9 mouse cellular contexts compared by ENCODE assay signal in the genomic region with DNA sequence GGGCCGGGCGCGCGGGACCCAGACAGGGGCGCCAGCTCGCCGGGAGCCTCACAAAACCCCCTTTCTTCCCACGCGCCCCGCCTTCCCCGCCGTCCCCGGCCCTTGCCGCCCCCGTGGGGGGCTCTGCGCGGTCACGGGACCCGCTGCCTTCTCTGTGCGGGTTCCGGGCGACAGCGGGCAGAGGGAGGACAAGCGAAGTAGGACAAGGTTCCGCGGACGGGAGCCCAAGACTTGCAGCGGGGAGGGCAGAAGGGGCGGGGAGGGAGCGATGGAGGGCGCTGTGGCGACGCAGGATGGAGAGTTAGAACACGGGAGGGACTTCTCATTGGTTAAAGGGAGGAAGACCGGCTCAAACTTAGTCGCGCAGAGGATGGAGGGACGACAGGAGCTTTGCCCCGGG. TPM values are rescaled to one million over a fixed set of nuclear protein-coding genes. Genes with fewer than 3 reads are reported as not detected.
A peak's percentile ranks its signal among the peaks of the same experiment; 100 is the strongest.
DNase-seq lines count a peak whose midpoint lies in the region; ATAC-seq and TF ChIP-seq lines count a peak whose summit lies in the region.
"Had no signal": no experiment of that assay in that cellular context is flagged by ENCODE, and none has a peak within 500 bp of the region (broad histone marks: within the 10 kb centered on the region; RNA-seq: fewer than 3 reads in every experiment).

Gene Bcan, minus strand, starts transcription at position 50 of the 400 bp plus-strand sequence.

- peak within 1 kb of the TSS; percentile 6; the same call in 1 of the 2 replicates for H3K9ac ChIP-seq in intestine, embryonic 15.5 days
- H3K9ac ChIP-seq in midbrain, embryonic 11.5 days (ENCODE audit: low read length), result no peak within 1 kb of the TSS
- H3K9ac ChIP-seq: liver, embryonic 14.5 days had no signal

- H3K27ac ChIP-seq in heart, embryonic 10.5 days, result no peak within 1 kb of the TSS
- no peak within 1 kb of the TSS for H3K27ac ChIP-seq in intestine, embryonic 15.5 days
- H3K27ac ChIP-seq in midbrain, embryonic 11.5 days (ENCODE audit: low read depth, low read length), result no peak within 1 kb of the TSS
- H3K27ac ChIP-seq: liver, embryonic 14.5 days had no signal

- TF ChIP-seq CTCF in E14TG2a.4 (conservative IDR thresholded peaks at IDR 0.05; ENCODE audit: low read length), result no peak

- DNase-seq in heart, embryonic 10.5 days (ENCODE audit: low spot score), result no peak
- DNase-seq in heart, postnatal 4 days, result no peak
- DNase-seq in cerebellum, adult 9-11 months, result peak; percentile 54
- DNase-seq in midbrain, embryonic 11.5 days (ENCODE audit: low spot score, missing footprints), result peak; percentile 90
- no peak for DNase-seq in spleen, postnatal 10 days (ENCODE audit: low spot score in 2 of 2)
- no peak for DNase-seq in natural killer cell, adult 2 months (ENCODE audit: low spot score in 2 of 2)

- H3K4me1 ChIP-seq in heart, embryonic 10.5 days, result peaks cover 36% of the 10 kb centered on the region
- H3K4me1 ChIP-seq in E14TG2a.4 (replicated peaks; ENCODE audit: low read depth, low read length), result peaks cover 50% of the 10 kb centered on the region
- peaks cover 15% of the 10 kb centered on the region for H3K4me1 ChIP-seq in intestine, embryonic 15.5 days (replicated peaks)
- peaks cover 14% of the 10 kb centered on the region for H3K4me1 ChIP-seq in midbrain, embryonic 11.5 days (ENCODE audit: control insufficient read depth, insufficient read depth, low read length)

- H3K36me3 ChIP-seq in heart, embryonic 10.5 days, result no peaks in the 10 kb centered on the region
- H3K36me3 ChIP-seq in E14TG2a.4 (ENCODE audit: insufficient read depth, low read length), result no peaks in the 10 kb centered on the region
- no peaks in the 10 kb centered on the region for H3K36me3 ChIP-seq in intestine, embryonic 15.5 days
- H3K36me3 ChIP-seq in midbrain, embryonic 11.5 days (ENCODE audit: control insufficient read depth, insufficient read depth, low read length), result no peaks in the 10 kb centered on the region

- under 1% methylated on average over 39 of the region's 39 CpGs for WGBS in heart, embryonic 10.5 days
- WGBS in intestine, embryonic 15.5 days, result 1% methylated on average over 39 of the region's 39 CpGs
- WGBS in midbrain, embryonic 11.5 days, result 1% methylated on average over 39 of the region's 39 CpGs

- peak within 1 kb of the TSS; percentile 56 for H3K4me3 ChIP-seq in heart, embryonic 10.5 days
- H3K4me3 ChIP-seq in E14TG2a.4 (replicated peaks; ENCODE audit: low read length), result peak within 1 kb of the TSS; percentile 83
- H3K4me3 ChIP-seq in intestine, embryonic 15.5 days (replicated peaks), result peak within 1 kb of the TSS; percentile 29
- H3K4me3 ChIP-seq in midbrain, embryonic 11.5 days (ENCODE audit: low read depth, low read length), result peak within 1 kb of the TSS; percentile 28

- peaks cover 96% of the 10 kb centered on the region for H3K27me3 ChIP-seq in heart, embryonic 10.5 days (ENCODE audit: insufficient read depth, poor library complexity, severe bottlenecking)
- H3K27me3 ChIP-seq in E14TG2a.4 (ENCODE audit: insufficient read depth, low read length), result peaks cover 96% of the 10 kb centered on the region
- H3K27me3 ChIP-seq in intestine, embryonic 15.5 days (replicated peaks), result peaks cover 91% of the 10 kb centered on the region
- H3K27me3 ChIP-seq in midbrain, embryonic 11.5 days (ENCODE audit: control insufficient read depth, insufficient read depth, low read length), result peaks cover 79% of the 10 kb centered on the region

- H3K4me2 ChIP-seq in intestine, embryonic 15.5 days (replicated peaks), result peak within 1 kb of the TSS; percentile 56
- H3K4me2 ChIP-seq in midbrain, embryonic 11.5 days, result peak within 1 kb of the TSS; percentile 58

- ATAC-seq in intestine, embryonic 15.5 days, result no peak
- ATAC-seq in midbrain, embryonic 11.5 days (ENCODE audit: low FRiP score), result no peak

- H3K9me3 ChIP-seq in heart, embryonic 10.5 days, result no peaks in the 10 kb centered on the region
- peaks cover 7% of the 10 kb centered on the region; the same call in 1 of the 2 replicates for H3K9me3 ChIP-seq in E14TG2a.4 (ENCODE audit: low read length)
- 0 out of 2 replicates have a peak, but pooled peaks cover 3% of the 10 kb centered on the region for H3K9me3 ChIP-seq in intestine, embryonic 15.5 days
- no peaks in the 10 kb centered on the region for H3K9me3 ChIP-seq in midbrain, embryonic 11.5 days (ENCODE audit: control insufficient read depth, low read length)

RNA-seq across cellular contexts. Expression of gene Bcan, which starts in this region (rescaled TPM):
- polyA plus RNA-seq in heart, embryonic 10.5 days (2016; fragmentation: Nextera tagmentation; extraction: Ambion mirVana), result 0.05 TPM in 1 of 2 replicates, not detected in the other
- under 1 TPM; 0.12 to 0.29 TPM for total RNA-seq in heart, postnatal 4 days (2021)
- 0.15 and 0.54 TPM in 2 replicates for polyA plus RNA-seq in intestine, embryonic 15.5 days (2015; fragmentation: Nextera tagmentation; extraction: Ambion mirVana)
- polyA plus RNA-seq in midbrain, embryonic 11.5 days (2014; fragmentation: Nextera tagmentation; extraction: Ambion mirVana), result 0.37 and 0.44 TPM in 2 replicates
- polyA plus RNA-seq: liver, embryonic 14.5 days had no signal

Comparison
In these comparisons a context has a peak if more than half of its experiments do, and no peak if none do; other contexts are left out.
1. Peak in DNase-seq, H3K4me3 ChIP-seq and H3K4me2 ChIP-seq in midbrain, embryonic 11.5 days; RNA of the gene not detected or under 1 TPM.
2. H3K4me3 ChIP-seq: peak in every context shown above with its lines; median percentile 83 in E14TG2a.4; 56 in heart, embryonic 10.5 days; 29 in intestine, embryonic 15.5 days; 28 in midbrain, embryonic 11.5 days.